Mouse (Mus musculus) CH12.LX (cell line): ENCODE measurements around the gene Atp1a4. TPM values are rescaled to one million over a fixed set of nuclear protein-coding genes. Genes with fewer than 3 reads are reported as not detected.

Experiments used
- DNase-seq: peaks from one replicate; pipeline ENCODE4 v3.0.0-alpha.2; 2013; ENCODE audit errors: extremely low read depth
- H3K27ac ChIP-seq: 2 replicates; pipeline ENCODE4 v1.5.1; 2012; ENCODE audit warnings: low read depth, mild to moderate bottlenecking, control low read depth, moderate library complexity; ENCODE audit not compliant: insufficient read depth
- H3K27me3 ChIP-seq: replicated peaks from 2 replicates; pipeline ENCODE3; 2012; ENCODE audit warnings: inconsistent platforms
- H3K36me3 ChIP-seq, 2 experiments: replicated peaks in 1 of 2; 2 replicates each; pipeline versions ENCODE3 to v1.6.1; 2012; ENCODE audit warnings: inconsistent platforms in 1 of 2, low read length in 1 of 2, mild to moderate bottlenecking in 1 of 2, mixed read lengths in 1 of 2, moderate library complexity in 1 of 2; ENCODE audit not compliant: control insufficient read depth in 1 of 2, insufficient read depth in 1 of 2
- H3K4me1 ChIP-seq, 2 experiments: 2 replicates each; pipeline ENCODE4 v1.6.1; 2012; ENCODE audit warnings: inconsistent platforms in 1 of 2, moderate library complexity in 1 of 2; ENCODE audit not compliant: insufficient read depth in 2 of 2, control insufficient read depth in 1 of 2
- H3K4me2 ChIP-seq: 2 replicates; pipeline ENCODE4 v1.6.1; 2012; ENCODE audit warnings: low read depth, mild to moderate bottlenecking, control low read depth; ENCODE audit not compliant: poor library complexity, insufficient read depth, severe bottlenecking
- H3K4me3 ChIP-seq, 3 experiments: fragments of 150-350 bp in 1 of 3; sonication (generic) in 1 of 3; replicated peaks in 1 of 3; 2 replicates each; pipeline versions ENCODE3 to v1.5.1; 2011 to 2012; ENCODE audit warnings: low read depth in 2 of 3, low read length in 2 of 3, mild to moderate bottlenecking in 2 of 3, moderate library complexity in 2 of 3, control low read depth in 1 of 3, improper control_type of control experiment in 1 of 3, inconsistent platforms in 1 of 3, mixed read lengths in 1 of 3; ENCODE audit not compliant: poor library complexity in 1 of 3
- H3K79me2 ChIP-seq: replicated peaks from 2 replicates; pipeline ENCODE4 v1.6.1; 2012; ENCODE audit warnings: mild to moderate bottlenecking, moderate library complexity; ENCODE audit not compliant: control insufficient read depth, poor library complexity, insufficient read depth, severe bottlenecking; ENCODE audit errors: extremely low read depth
- H3K9ac ChIP-seq: 2 replicates; pipeline ENCODE4 v1.6.1; 2012; ENCODE audit warnings: low read depth, mild to moderate bottlenecking, control low read depth, moderate library complexity; ENCODE audit not compliant: insufficient read depth
- H3K9me3 ChIP-seq: replicated peaks from 2 replicates; pipeline ENCODE3; 2012; ENCODE audit warnings: low read length, inconsistent platforms, mixed read lengths
- CHD1 ChIP-seq: IDR thresholded peaks from 2 replicates; pipeline ENCODE4 v1.6.1; 2012; ENCODE audit warnings: low read depth, low read length, improper control_type of control experiment, inconsistent platforms
- CHD2 ChIP-seq: IDR thresholded peaks from 2 replicates; pipeline ENCODE4 v1.6.1; 2011; ENCODE audit warnings: low read length, improper control_type of control experiment
- E2F4 ChIP-seq: IDR thresholded peaks from 2 replicates; pipeline ENCODE4 v1.6.1; 2011; ENCODE audit warnings: low read depth, low read length, improper control_type of control experiment; ENCODE audit not compliant: insufficient replicate concordance
- ELF1 ChIP-seq: IDR thresholded peaks from 2 replicates; pipeline ENCODE4 v1.6.1; 2014; ENCODE audit warnings: low read depth, mild to moderate bottlenecking, inconsistent platforms, low read length, improper control_type of control experiment
- EP300 ChIP-seq: IDR thresholded peaks from 2 replicates; pipeline ENCODE4 v1.6.1; 2011; ENCODE audit warnings: low read length, improper control_type of control experiment
- GABPA ChIP-seq: IDR thresholded peaks from 2 replicates; pipeline ENCODE4 v1.6.1; 2012; ENCODE audit warnings: low read depth, low read length, improper control_type of control experiment, inconsistent platforms; ENCODE audit not compliant: insufficient replicate concordance
- HCFC1 ChIP-seq: IDR thresholded peaks from 2 replicates; pipeline ENCODE4 v1.6.1; 2012; ENCODE audit warnings: low read depth, mild to moderate bottlenecking, inconsistent platforms, low read length, improper control_type of control experiment
- IRF4 ChIP-seq: IDR thresholded peaks from 2 replicates; pipeline ENCODE4 v1.6.1; 2014; ENCODE audit warnings: low read depth, mild to moderate bottlenecking, inconsistent platforms, low read length, improper control_type of control experiment
- JUN ChIP-seq: IDR thresholded peaks from 2 replicates; pipeline ENCODE4 v1.6.1; 2011; ENCODE audit warnings: low read depth, mild to moderate bottlenecking, low read length, improper control_type of control experiment, moderate library complexity; ENCODE audit not compliant: insufficient read depth
- JUND ChIP-seq: conservative IDR thresholded peaks from 2 replicates; pipeline ENCODE4 v1.6.1; 2011; ENCODE audit warnings: low read depth, low read length, improper control_type of control experiment
- MAFK ChIP-seq: IDR thresholded peaks from 2 replicates; pipeline ENCODE4 v1.6.1; 2011; ENCODE audit warnings: low read length, improper control_type of control experiment; ENCODE audit not compliant: insufficient replicate concordance
- MXI1 ChIP-seq: IDR thresholded peaks from 2 replicates; pipeline ENCODE4 v1.6.1; 2011; ENCODE audit warnings: mild to moderate bottlenecking, low read depth, low read length, improper control_type of control experiment
- MYC ChIP-seq: IDR thresholded peaks from 2 replicates; pipeline ENCODE4 v1.6.1; 2011; ENCODE audit warnings: low read depth, mild to moderate bottlenecking, improper control_type of control experiment, low read length
- NELFE ChIP-seq: IDR thresholded peaks from 2 replicates; pipeline ENCODE4 v1.6.1; 2011; ENCODE audit warnings: low read depth, low read length, improper control_type of control experiment
- PAX5 ChIP-seq: IDR thresholded peaks from 2 replicates; pipeline ENCODE4 v1.6.1; 2012; ENCODE audit warnings: low read length, inconsistent platforms, mixed read lengths
- POLR2AphosphoS2 ChIP-seq: IDR thresholded peaks from 2 replicates; pipeline ENCODE4 v1.6.1; 2011; ENCODE audit warnings: low read depth, low read length, improper control_type of control experiment
- RCOR1 ChIP-seq: conservative IDR thresholded peaks from 2 replicates; pipeline ENCODE4 v1.6.1; 2012; ENCODE audit warnings: low read depth, mild to moderate bottlenecking, inconsistent platforms, low read length, improper control_type of control experiment
- SIN3A ChIP-seq: IDR thresholded peaks from 2 replicates; pipeline ENCODE4 v1.6.1; 2012; ENCODE audit warnings: low read length, improper control_type of control experiment, inconsistent platforms
- SMC3 ChIP-seq: IDR thresholded peaks from 2 replicates; pipeline ENCODE4 v1.6.1; 2011; ENCODE audit warnings: low read depth, low read length, improper control_type of control experiment
- TBP ChIP-seq: conservative IDR thresholded peaks from 2 replicates; pipeline ENCODE4 v1.6.1; 2011; ENCODE audit warnings: low read depth, low read length, improper control_type of control experiment
- TCF12 ChIP-seq: IDR thresholded peaks from 2 replicates; pipeline ENCODE4 v1.6.1; 2014; ENCODE audit warnings: low read depth, mild to moderate bottlenecking, inconsistent platforms, low read length, improper control_type of control experiment
- UBTF ChIP-seq: IDR thresholded peaks from 2 replicates; pipeline ENCODE4 v1.6.1; 2012; ENCODE audit warnings: low read depth, mild to moderate bottlenecking, inconsistent platforms, low read length, improper control_type of control experiment, moderate library complexity
- USF2 ChIP-seq: conservative IDR thresholded peaks from 2 replicates; pipeline ENCODE4 v1.6.1; 2011; ENCODE audit warnings: low read depth, low read length, improper control_type of control experiment
- ZMIZ1 ChIP-seq: IDR thresholded peaks from 2 replicates; pipeline ENCODE4 v1.6.1; 2012; ENCODE audit warnings: low read depth, mild to moderate bottlenecking, inconsistent platforms, low read length, improper control_type of control experiment
- ZNF384 ChIP-seq: IDR thresholded peaks from 2 replicates; pipeline ENCODE4 v1.6.1; 2012; ENCODE audit warnings: low read depth, low read length, improper control_type of control experiment, inconsistent platforms
- dilution Hi-C: fragments of 300-500 bp; cut with MboI; formaldehyde crosslinking; loops from 2 replicates; pipeline ENCODE4 v1.14.3; 2020; ENCODE audit warnings: low sequenced_read_pairs; ENCODE audit not compliant: extremely low pct_unique_long_range_greater_than_20kb, extremely low pct_ligation_motif_present
- in situ Hi-C: fragments of 300-500 bp; cut with MboI; formaldehyde crosslinking; loops from 3 replicates; pipeline ENCODE4 v1.14.3; 2019; ENCODE audit warnings: low sequenced_read_pairs, low pct_ligation_motif_present, low pct_unique_long_range_greater_than_20kb, mixed read lengths
- polyA plus RNA-seq: library from polyadenylated mRNA; unstranded; fragments of >175 nt; gene quantifications from 2 replicates; pipeline ENCODE4 v1.2.1, GENCODE M21; 2012; ENCODE audit warnings: low read depth; ENCODE audit not compliant: insufficient read length
- total RNA-seq, 2 experiments: library from RNA; depleted of rRNA; stranded (reverse); fragments of 300-350 nt in 1 of 2; fragments of >200 nt in 1 of 2; gene quantifications; 2 replicates each; pipeline ENCODE4 v1.2.3; 2012 to 2014

Atp1a4 gene
- total and polyA plus RNA-seq, 3 experiments = not detected

DNA sequence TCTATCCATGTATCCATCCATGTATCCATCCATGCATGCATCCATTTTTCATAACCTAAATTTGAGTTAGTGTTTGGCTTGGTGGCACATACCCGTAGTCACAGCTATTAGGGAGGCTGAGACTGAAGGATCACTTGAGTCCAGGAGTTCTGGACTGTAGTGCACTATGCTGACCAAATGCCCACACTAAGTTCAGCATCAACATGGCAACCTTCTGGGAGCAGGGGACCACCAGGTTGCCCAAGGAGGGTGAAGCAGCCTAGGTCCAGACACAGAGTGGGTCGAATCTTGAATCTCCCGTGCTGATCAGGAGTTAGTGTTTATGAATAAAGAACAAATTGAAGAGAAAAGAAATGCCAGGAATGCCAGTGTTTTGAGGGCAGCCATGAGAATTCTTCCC, 13.0 kb upstream of the Atp1a4 start:
- dilution Hi-C loops = no loop called here

DNA sequence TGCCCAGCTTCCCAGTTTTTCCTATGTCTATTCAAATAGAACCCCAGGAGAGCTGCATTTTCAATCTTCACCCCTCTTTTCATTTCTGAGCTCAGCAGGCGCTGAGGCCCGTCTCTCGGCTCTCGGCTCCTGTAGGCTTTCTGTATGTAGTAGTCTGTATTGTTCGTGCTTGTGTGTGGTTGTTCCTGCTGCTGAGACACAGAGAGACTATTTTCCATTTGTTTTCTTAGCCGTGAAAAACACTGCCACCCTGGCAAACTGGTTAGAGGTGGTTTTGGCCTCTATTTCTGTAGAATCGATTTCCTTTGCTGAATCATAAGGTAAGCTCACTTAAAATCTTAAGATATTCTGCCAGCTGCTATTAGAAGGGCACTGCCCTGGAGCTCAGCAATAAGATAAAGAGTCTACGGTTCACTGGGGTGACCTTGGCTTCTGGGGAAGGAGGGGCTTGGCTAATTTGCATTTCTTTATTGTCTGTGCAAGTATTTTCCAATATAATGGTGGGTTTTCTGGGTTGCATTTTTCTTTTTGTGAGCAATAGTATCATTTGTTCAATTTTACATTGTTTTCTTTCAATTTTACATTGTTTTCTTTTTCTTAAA, 3.4 kb upstream of the Atp1a4 start, which contains the start of gene Igsf8:
TSS of gene Igsf8 (plus strand) at position 165 of the 602 bp plus-strand sequence.
- H3K79me2 ChIP-seq = no peaks in the 10 kb centered on the region
- H3K27ac ChIP-seq = no peak within 1 kb of the TSS
- TF ChIP-seq ZMIZ1 = no peak
- no peak for TF ChIP-seq MXI1
- TF ChIP-seq POLR2AphosphoS2 = no peak
- no peak for TF ChIP-seq HCFC1
- no peak for TF ChIP-seq USF2
- TF ChIP-seq EP300 = no peak
- no peak for TF ChIP-seq SIN3A
- TF ChIP-seq ZNF384 = no peak
- no peak for TF ChIP-seq E2F4
- no peak for TF ChIP-seq PAX5
- no peak for TF ChIP-seq UBTF
- no peak for TF ChIP-seq GABPA
- TF ChIP-seq MYC = no peak
- peaks cover 4% of the 10 kb centered on the region for H3K9me3 ChIP-seq
- no peak within 1 kb of the TSS for H3K4me2 ChIP-seq
- DNase-seq = no peak
- H3K4me3 ChIP-seq = no peak within 1 kb of the TSS
- no peak within 1 kb of the TSS for H3K9ac ChIP-seq
- H3K36me3 ChIP-seq = no peaks in the 10 kb centered on the region
- in situ Hi-C loops (no loop called here), dilution Hi-C loops (no loop called here)
- H3K4me1 ChIP-seq = peaks cover 6 to 7% of the 10 kb centered on the region in 2 experiments; a peak in 3 of 4 replicates
- no peaks in the 10 kb centered on the region for H3K27me3 ChIP-seq

More for the DNA sequence above, 13.0 kb upstream of the Atp1a4 start:
- no peak for DNase-seq
- no peaks in the 10 kb centered on the region for H3K9me3 ChIP-seq
- TF ChIP-seq JUN = no peak
- TF ChIP-seq GABPA = no peak
- no peak for TF ChIP-seq JUND
- TF ChIP-seq TCF12 = no peak
- no peak for TF ChIP-seq ELF1
- TF ChIP-seq EP300 = no peak
- no peak for TF ChIP-seq NELFE
- no peak for TF ChIP-seq SMC3
- TF ChIP-seq MXI1 = no peak
- no peak for TF ChIP-seq ZMIZ1
- no peak for TF ChIP-seq E2F4
- no peak for TF ChIP-seq TBP
- no peak for TF ChIP-seq MAFK
- TF ChIP-seq IRF4 = no peak
- TF ChIP-seq RCOR1 = no peak
- TF ChIP-seq PAX5 = no peak
- TF ChIP-seq CHD2 = no peak
- TF ChIP-seq CHD1 = no peak
- H3K4me2 ChIP-seq = no peak overlapping the region
- no peak overlapping the region for H3K9ac ChIP-seq
- no peaks in the 10 kb centered on the region for H3K79me2 ChIP-seq
- in situ Hi-C loops = no loop called here
- H3K27ac ChIP-seq = no peak overlapping the region
- H3K36me3 ChIP-seq = no peaks in the 10 kb centered on the region
- H3K27me3 ChIP-seq = no peaks in the 10 kb centered on the region
- H3K4me1 ChIP-seq = no peaks in the 10 kb centered on the region; a peak in 1 of 4 replicates
- H3K4me3 ChIP-seq = no peak overlapping the region
